Mouse (Mus musculus) lung, postnatal 0 days (tissue): ENCODE data around the gene Pdha2.

Source experiments
- CTCF ChIP-seq: IDR thresholded peaks from 2 replicates; pipeline ENCODE4 v1.5.1; 2016; ENCODE audit warnings: antibody characterized with exemption, mild to moderate bottlenecking
- EP300 ChIP-seq: IDR thresholded peaks from 2 replicates; pipeline ENCODE4 v1.6.1; 2016; ENCODE audit warnings: antibody characterized with exemption, mild to moderate bottlenecking, control low read depth

DNA sequence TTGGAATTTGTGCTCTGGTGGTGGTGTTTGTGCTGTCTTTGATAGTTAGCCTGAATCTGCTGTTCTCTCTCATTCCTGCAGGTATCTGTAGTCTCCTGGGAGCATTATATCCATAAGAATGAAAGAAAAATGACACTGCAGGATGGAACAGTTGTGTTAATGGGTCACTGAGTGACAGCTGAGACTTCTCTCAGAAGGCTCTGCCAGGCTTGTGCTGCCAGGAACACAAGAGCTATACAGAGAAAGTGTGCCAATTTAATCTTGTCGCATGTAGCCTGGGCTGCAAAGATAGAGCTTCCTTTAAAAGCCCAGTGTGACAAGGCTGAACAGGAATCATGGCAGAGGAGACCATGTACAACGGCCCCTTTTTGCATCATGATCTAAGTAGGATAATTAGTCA lies 2.6 kb upstream of the Pdha2 start:
- no peak for TF ChIP-seq CTCF
- TF ChIP-seq EP300, result no peak
